Mouse (Mus musculus): ENCODE data around the gene Srebf1. TPM values are rescaled to one million over a fixed set of nuclear protein-coding genes. Genes with fewer than 3 reads are reported as not detected.

The Srebf1 gene
- total and polyA plus RNA-seq, 3 experiments = 69.8 to 126 (median 120) TPM

DNA sequence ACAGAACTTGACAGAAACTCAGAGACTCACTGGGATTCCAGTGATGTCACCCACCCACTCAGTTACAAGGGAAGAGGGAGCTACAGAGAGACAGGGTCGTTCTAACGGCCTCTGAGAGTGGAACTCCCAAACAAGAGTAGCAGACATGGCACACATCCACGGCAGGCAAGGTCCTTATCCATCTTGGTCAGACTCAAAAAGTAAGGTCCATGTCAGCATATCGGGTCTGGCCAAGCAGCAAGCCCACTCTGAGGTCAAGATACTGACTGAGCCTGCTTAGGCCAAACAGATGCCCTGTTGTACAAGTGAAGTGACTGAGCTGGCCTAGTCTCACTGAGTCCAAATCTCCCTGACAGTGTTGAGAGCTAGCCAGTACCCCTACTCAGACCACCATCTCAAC, 13.7 kb downstream of the Srebf1 start:
- H3K79me2 ChIP-seq (replicated peaks; ENCODE audit: control insufficient read depth, extremely low read depth, insufficient read depth, poor library complexity, severe bottlenecking) = peaks cover 43% of the 10 kb centered on the region
- peaks cover 38 to 75% of the 10 kb centered on the region in 2 experiments for H3K36me3 ChIP-seq (replicated peaks in 1 of 2; ENCODE audit: control insufficient read depth in 1 of 2, insufficient read depth in 1 of 2, low read length in 1 of 2)
- peak overlapping the region; percentile 89 for H3K4me2 ChIP-seq (ENCODE audit: insufficient read depth, low read depth, poor library complexity, severe bottlenecking)
- peak overlapping the region; percentile 87; the same call in 1 of the 2 replicates for H3K9ac ChIP-seq (ENCODE audit: insufficient read depth, low read depth)
- H3K4me3 ChIP-seq (replicated peaks in 1 of 3; ENCODE audit: low read depth in 2 of 3, low read length in 2 of 3, poor library complexity in 1 of 3) = peak overlapping the region in 2 of 3 experiments; percentile 56 to 62
- in situ Hi-C loops (cut with MboI; ENCODE audit: low pct_ligation_motif_present, low pct_unique_long_range_greater_than_20kb, low sequenced_read_pairs) = no loop called here
- TF ChIP-seq HCFC1 (IDR thresholded peaks at IDR 0.05; ENCODE audit: low read depth, low read length) (no peak), POLR2AphosphoS2 (IDR thresholded peaks at IDR 0.05; ENCODE audit: low read depth, low read length) (no peak), MAZ (IDR thresholded peaks at IDR 0.05; ENCODE audit: low read depth, low read length) (no peak), MEF2A (IDR thresholded peaks at IDR 0.05; ENCODE audit: borderline replicate concordance, low read depth, low read length) (no peak), CHD1 (IDR thresholded peaks at IDR 0.05; ENCODE audit: low read depth, low read length) (no peak), MAX (IDR thresholded peaks at IDR 0.05; ENCODE audit: low read length) (no peak), ZC3H11A (IDR thresholded peaks at IDR 0.05; ENCODE audit: low read depth, low read length) (no peak), CHD2 (IDR thresholded peaks at IDR 0.05; ENCODE audit: low read length) (no peak), ELF1 (IDR thresholded peaks at IDR 0.05; ENCODE audit: low read depth, low read length) (no peak), BHLHE40 (IDR thresholded peaks at IDR 0.05; ENCODE audit: low read depth, low read length) (no peak), JUND (conservative IDR thresholded peaks at IDR 0.05; ENCODE audit: low read depth, low read length) (no peak), E2F4 (IDR thresholded peaks at IDR 0.05; ENCODE audit: insufficient replicate concordance, low read depth, low read length) (no peak), KAT2A (IDR thresholded peaks at IDR 0.05; ENCODE audit: insufficient replicate concordance, low read length) (no peak), USF1 (IDR thresholded peaks at IDR 0.05; ENCODE audit: low read depth, low read length) (no peak), ZKSCAN1 (IDR thresholded peaks at IDR 0.05; ENCODE audit: borderline replicate concordance, low read depth, low read length) (no peak), JUN (IDR thresholded peaks at IDR 0.05; ENCODE audit: insufficient read depth, low read depth, low read length) (no peak), TBP (conservative IDR thresholded peaks at IDR 0.05; ENCODE audit: low read depth, low read length) (no peak), POLR2A (IDR thresholded peaks at IDR 0.05; ENCODE audit: low read depth, low read length) (no peak), SMC3 (IDR thresholded peaks at IDR 0.05; ENCODE audit: low read depth, low read length) (no peak), PAX5 (IDR thresholded peaks at IDR 0.05; ENCODE audit: low read length) (no peak)
- no peak for DNase-seq (ENCODE audit: extremely low read depth)
- 0 out of 2 replicates have a peak overlapping the region, but pooled peaks have one; percentile 7 for H3K27ac ChIP-seq (ENCODE audit: insufficient read depth, low read depth)
- dilution Hi-C loops (cut with MboI; ENCODE audit: extremely low pct_ligation_motif_present, extremely low pct_unique_long_range_greater_than_20kb, low sequenced_read_pairs) = no loop called here
- H3K4me1 ChIP-seq (ENCODE audit: control insufficient read depth in 1 of 2, insufficient read depth in 2 of 2) = peaks cover 28 to 66% of the 10 kb centered on the region in 2 experiments
- no peaks in the 10 kb centered on the region for H3K27me3 ChIP-seq (replicated peaks)
- no peaks in the 10 kb centered on the region for H3K9me3 ChIP-seq (replicated peaks; ENCODE audit: low read length)

DNA sequence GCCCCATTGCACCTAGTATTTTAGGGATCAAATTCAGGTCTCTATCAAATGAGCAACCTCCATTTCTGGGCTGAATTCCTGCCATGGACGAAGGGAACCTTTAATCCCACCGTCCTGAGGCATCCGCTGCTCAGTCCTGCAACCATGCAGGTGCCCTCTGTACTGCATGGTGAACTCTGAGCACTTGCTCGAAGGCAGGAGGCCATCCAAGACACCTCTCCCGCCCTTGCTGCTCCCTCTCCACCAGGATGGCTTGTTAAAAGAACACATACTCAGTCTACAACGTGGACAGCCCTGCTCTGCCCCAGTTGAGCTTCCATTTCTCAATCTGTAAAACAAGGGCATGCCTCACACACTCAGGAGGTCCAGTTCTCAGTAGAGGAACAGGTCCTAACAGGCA, 14.2 kb downstream of the Srebf1 start:
- Histone ChIP-seq H3K4me1 (ENCODE audit: control insufficient read depth in 1 of 2, insufficient read depth in 2 of 2) (peaks cover 28 to 61% of the 10 kb centered on the region in 2 experiments), H3K4me2 (ENCODE audit: insufficient read depth, low read depth, poor library complexity, severe bottlenecking) (peak overlapping the region; percentile 89; the same call in 1 of the 2 replicates), H3K36me3 (replicated peaks in 1 of 2; ENCODE audit: control insufficient read depth in 1 of 2, insufficient read depth in 1 of 2, low read length in 1 of 2) (peaks cover 43 to 75% of the 10 kb centered on the region in 2 experiments), H3K27me3 (replicated peaks) (no peaks in the 10 kb centered on the region), H3K4me3 (replicated peaks in 1 of 3; ENCODE audit: low read depth in 2 of 3, low read length in 2 of 3, poor library complexity in 1 of 3) (no peak overlapping the region), H3K9me3 (replicated peaks; ENCODE audit: low read length) (no peaks in the 10 kb centered on the region), H3K27ac (ENCODE audit: insufficient read depth, low read depth) (no peak overlapping the region), H3K9ac (ENCODE audit: insufficient read depth, low read depth) (peak overlapping the region; percentile 87; the same call in 1 of the 2 replicates), H3K79me2 (replicated peaks; ENCODE audit: control insufficient read depth, extremely low read depth, insufficient read depth, poor library complexity, severe bottlenecking) (peaks cover 43% of the 10 kb centered on the region)
- in situ Hi-C loops (cut with MboI; ENCODE audit: low pct_ligation_motif_present, low pct_unique_long_range_greater_than_20kb, low sequenced_read_pairs) = no loop called here
- dilution Hi-C loops (cut with MboI; ENCODE audit: extremely low pct_ligation_motif_present, extremely low pct_unique_long_range_greater_than_20kb, low sequenced_read_pairs) = no loop called here
- TF ChIP-seq CHD2 (IDR thresholded peaks at IDR 0.05; ENCODE audit: low read length) = no peak
- TF ChIP-seq KAT2A (IDR thresholded peaks at IDR 0.05; ENCODE audit: insufficient replicate concordance, low read length) = no peak
- no peak for TF ChIP-seq ELF1 (IDR thresholded peaks at IDR 0.05; ENCODE audit: low read depth, low read length)
- TF ChIP-seq ZKSCAN1 (IDR thresholded peaks at IDR 0.05; ENCODE audit: borderline replicate concordance, low read depth, low read length) = no peak
- no peak for DNase-seq (ENCODE audit: extremely low read depth)

All from CH12.LX (cell line).